Mouse (Mus musculus) adrenal gland (tissue): Measurements from ENCODE around the gene Dnajb9.
"Not testable (repeated sequence)": the region's sequence is repeated elsewhere in the genome, so short reads cannot be mapped to it uniquely, and the experiment has no call there.

ENCODE experiments used
- intact Hi-C: fragments of 180-260 bp; cut with DNase I; formaldehyde crosslinking; loops from one replicate; pipeline ENCODE4 v1.15.1; 2025
- long read RNA-seq, 2 experiments: library from polyadenylated mRNA; unstranded; transcript quantifications; one replicate each; pipeline ENCODE4 v2.0.0; 2020; ENCODE audit warnings: borderline replicate concordance in 1 of 2; ENCODE audit not compliant: insufficient replicate concordance in 1 of 2

Gene Dnajb9
- long read RNA-seq, experiment 1, transcript Dnajb9-201 (3 exons, 2,461 nt), result major isoform, 32 of 35 reads
- long read RNA-seq, experiment 1, partial matches to known transcripts, result 0 of 35 reads
- long read RNA-seq, experiment 1, other reads (novel, unspliced or antisense), result 3 of 35 reads
- long read RNA-seq, experiment 2, transcript Dnajb9-201 (3 exons, 2,461 nt), result major isoform, 33 of 34 reads
- long read RNA-seq, experiment 2, partial matches to known transcripts, result 0 of 34 reads
- long read RNA-seq, experiment 2, other reads (novel, unspliced or antisense), result 1 of 34 reads

DNA sequence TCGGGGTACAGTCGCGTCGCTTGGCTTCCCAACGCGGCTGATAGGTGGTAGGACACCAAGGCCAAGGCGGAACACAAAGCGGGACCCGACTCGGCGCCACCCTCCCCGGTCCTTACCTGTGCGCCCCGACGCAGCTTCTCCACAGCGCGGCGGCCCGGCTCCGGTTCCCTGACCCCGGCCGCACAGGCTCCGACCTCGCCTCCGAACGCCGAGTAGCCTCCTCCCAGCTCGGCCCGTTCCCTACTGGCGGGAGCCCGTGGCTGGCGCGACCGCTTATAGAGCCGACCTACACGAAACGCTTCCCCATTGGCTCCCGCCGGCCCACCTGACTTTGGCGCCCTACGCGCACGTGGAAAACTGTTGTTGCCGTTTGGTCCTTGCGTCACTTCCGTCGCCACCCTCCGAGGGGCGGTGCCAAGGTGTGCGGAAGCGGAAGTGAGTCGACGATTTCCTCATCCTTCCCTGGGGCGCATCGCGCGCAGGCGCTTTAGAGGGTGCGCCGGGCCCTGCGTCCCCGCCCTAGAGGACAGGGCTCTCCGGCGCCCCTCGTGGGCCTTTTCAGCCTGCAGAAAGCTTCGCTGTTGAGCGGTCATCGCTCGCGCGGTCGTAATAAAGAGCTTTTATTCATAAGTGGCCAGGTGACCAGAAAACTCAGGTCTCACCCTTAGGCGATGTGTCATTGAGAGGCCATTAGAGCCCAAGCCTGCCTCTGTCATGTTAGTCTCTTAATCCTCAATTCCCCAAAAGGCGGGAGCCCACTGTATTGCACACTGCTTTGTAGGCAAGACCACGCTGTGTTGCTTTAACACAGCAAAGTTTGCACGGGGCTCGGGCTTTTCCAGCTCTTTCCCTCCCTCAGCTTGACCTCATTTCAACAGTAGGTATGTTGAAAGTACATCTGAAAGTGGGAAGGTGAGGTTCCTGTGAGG lies at the start of gene Dnajb9:
Gene Dnajb9 (minus strand): TSS at position 503 of the 929 bp plus-strand sequence.
- intact Hi-C loops, result loop anchor here (5.0 kb wide), 1 partner anchor 57 kb away; no protein-coding TSS in a partner anchor

DNA sequence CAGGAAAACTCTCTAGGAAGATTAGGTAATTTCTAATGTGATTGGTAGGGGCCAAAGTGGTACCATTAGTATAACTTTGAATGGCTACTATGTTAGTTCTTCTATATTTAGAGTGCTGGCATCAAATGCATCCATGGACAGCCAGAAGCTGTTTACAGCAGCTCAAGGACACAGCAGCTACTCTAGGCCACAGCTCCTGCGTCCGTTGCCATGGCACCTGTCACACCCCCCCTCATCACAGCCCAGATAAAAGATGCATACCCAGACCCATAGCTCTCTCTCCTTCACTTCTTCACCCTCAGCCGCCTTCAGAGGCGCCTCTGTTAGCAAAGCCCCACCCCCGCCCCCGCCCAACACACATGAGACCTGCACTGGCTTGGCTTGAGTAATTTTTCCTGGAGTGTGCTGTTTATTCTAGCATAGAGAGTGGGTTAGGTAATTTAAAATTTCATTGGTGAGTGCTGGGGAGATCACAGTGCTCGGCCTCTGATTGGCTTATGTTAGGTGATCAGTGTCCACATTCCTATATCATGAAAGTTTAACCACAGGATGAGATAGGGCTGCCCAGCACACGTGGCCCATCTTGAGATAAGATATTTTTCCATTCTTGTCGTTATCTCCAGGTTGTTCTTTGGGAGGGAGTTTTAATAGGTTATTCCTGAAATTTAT lies 38.3 kb upstream of the Dnajb9 start:
- intact Hi-C loops, result no loop called here

DNA sequence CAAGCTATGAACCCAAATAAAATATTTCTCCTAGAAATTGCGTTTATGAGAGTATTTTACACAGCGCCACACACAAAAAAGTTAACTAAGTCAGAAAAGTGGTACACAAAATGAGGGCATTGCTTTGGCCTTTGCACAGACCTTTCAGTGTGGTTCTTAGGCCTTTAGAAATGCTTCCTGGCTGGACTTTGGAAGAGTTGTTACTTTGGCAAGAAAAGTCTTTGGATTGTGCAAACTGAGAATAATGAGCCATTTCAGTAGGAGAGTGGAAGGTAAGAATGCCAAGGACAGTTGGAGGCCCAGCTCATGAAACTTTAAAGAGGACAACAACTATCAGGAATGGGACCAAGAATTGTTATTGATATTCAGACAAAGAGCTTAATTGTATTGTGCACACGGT lies 35.6 kb upstream of the Dnajb9 start:
- intact Hi-C loops, result no loop called here

DNA sequence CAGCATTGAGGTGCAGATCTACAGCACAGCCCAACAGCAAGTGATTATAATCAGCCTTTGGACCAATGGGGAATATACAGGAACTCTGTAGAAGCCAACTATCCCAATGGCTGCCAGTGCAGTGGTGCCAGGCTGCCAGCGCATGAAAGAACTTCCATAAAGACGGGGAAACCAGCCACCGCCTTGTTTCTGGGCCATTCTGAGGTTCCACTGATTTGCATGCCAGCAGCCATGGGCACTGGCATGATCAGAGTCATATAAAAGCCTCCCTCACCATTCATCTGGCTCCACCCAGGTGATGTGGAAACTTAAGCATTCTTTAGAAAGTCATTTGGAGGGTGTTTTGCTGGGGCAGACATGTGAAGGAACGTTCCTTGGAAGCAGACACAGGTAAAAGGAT lies 32.3 kb upstream of the Dnajb9 start:
- intact Hi-C loops, result no loop called here

DNA sequence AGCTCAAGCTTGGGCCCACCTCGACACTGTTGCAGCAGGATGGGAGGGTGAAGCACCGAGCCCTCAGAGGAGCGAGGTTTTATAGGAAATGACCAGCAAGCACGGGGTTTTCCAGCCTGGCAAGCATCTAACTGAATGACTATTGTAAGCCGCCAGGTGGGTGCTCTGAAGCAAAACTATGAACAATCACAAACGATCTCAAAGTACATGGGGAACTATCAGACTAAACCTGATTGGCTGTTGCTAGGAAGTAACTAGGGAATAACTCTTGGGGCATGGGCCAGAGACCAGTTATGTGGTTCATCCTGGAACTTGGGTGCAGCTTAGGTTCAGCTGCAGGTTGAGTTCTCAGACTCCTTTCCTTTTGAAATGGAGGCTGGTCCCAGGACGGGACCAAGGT lies 31.0 kb upstream of the Dnajb9 start:
- intact Hi-C loops, result no loop called here

DNA sequence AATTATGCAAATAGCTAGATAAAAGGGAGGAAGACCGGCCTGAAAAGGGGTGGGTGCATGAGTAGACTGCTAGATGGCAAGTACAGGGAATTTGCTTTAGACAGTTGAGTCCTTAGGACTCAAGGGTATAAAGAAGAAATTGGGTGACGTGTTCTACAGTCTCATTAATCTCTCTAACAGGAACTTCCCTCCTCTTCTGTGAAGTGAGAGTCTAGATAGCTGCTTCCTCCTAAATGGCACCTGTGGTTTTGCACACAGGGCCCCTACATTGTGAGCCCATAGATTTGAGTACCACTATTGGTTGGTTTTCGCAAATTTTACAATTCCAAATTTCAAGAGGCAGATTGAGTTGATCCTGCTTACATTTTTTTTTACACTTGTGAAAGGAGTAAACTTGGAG lies 14.5 kb upstream of the Dnajb9 start:
- intact Hi-C loops, result no loop called here

DNA sequence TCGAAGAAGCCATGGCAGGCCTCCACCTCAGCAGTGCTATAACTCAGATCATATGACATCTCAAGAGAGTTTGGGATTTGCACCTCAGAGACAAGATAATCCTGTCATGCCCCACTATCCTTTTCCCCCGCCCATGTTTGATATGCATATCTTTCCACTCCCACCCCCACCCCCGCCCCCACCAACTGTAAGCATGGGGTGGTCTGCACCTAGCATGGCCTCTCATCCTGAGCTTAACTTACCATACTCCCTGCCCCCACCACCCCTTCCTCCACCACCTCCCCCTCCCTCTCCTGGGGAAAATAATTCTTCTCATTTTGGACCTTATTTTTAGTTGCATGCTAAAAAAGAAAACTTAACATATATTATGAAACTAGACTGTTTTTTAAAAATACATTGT lies 12.9 kb upstream of the Dnajb9 start:
- intact Hi-C loops, result no loop called here

DNA sequence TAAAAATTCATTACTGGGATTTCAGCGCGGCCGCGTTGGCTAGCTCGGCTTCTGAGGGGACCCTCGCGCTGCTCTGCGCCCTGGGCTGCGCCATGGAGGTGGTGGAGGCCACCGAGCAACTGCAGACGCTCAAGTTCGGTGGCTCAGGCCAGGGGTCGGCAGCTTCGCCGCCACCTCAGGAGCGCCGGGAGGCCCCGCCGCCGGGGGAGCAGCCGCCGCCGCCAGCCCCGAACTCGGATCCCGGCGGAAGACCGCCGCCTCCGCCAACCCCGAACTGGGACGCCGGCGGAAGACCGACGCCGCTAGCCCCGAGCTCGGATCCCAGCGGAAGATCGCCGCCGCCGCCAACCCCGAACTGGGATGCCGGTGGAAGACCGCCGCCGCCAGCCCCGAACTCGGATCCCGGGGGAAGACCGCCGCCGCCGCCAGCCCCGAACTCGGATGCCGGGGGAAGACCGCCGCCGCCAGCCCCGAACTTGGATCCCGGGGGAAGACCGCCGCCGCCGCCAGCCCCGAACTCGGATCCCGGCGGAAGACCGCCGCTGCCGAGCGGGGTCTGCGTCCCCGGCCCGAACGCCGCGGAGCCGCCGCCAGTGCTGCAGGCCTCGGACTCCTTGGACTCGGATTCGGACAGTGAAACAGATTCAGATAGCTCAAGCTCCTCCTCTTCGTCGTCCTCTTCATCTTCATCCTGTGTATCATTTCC lies 11.7 kb upstream of the Dnajb9 start:
- intact Hi-C loops, result no loop called here

DNA sequence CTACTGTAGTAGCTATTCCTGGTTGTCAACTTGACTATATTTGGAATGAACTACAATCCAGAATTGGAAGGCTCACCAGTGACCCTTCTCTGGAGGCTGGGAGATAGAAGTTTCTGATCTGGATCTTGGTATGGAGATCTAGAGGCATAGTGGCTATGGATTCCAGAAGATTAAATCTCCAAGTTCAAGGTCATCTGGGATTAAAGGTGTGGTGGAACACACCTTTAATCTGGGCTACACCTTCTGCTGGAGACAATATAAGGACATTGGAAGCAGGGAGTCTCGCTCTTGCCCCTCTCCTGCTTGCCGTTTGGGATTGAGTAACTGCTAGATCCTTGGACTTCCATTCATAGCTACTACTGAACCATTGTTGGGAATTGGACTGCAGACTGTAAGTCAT lies 10.9 kb upstream of the Dnajb9 start, which contains the start of gene Pnpla8:
Gene Pnpla8 (plus strand): TSS at position 301 of the 400 bp plus-strand sequence.
- intact Hi-C loops, result not testable (repeated sequence)

DNA sequence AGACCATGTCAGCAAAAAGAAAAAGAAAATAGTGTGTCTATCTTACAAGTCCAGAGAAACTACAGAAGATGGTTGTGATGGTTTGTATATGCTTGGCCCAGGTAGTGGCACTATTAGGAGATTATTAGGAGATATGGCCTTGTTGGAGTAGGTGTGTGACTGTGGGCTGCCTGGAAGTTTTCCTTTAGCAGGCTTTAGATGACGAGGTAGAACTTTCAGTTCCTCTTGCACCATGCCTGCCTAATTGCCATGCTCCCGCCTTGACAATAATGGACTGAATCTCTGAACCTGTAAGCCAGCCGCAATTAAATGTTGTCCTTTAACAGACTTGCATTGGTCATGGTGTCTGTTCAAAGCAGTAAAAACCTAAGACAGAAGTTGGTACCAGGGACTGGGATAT lies 1.4 kb upstream of the Dnajb9 start:
- intact Hi-C loops, result loop anchor here (5.0 kb wide), 1 partner anchor 56 kb away; no protein-coding TSS in a partner anchor

DNA sequence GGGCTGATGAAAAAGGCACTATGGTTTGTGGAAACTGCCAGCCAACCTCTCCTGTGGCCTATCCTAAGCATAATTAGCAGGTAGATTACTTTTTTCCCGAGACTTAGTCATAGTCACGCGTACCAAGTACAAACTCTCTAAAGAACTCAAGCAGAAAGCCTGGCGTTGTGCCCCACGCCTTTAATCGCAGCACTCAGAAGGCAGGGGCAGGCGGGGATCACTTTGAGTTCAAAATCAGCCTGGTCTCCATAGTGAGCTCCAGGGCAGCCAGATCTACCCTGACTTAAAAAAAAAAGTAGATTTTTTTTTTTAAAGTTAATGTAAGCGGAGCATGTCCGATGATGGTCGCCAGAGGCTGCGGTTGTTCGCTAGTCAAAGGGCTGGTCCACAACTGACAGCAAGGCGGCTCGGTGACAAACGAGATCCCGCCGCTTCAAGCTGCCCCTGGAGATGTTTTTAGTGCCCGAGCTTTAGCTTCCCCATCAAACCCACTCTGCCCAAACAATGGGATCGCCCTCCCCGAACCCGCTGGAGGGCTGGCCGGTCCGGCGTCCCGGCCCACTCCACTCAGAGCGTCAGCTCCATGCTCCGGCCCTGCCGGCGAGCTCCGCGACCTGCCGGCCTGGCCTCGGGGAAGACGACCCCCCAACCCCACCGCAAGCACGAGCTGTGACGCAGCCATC lies 844 bp downstream of the Dnajb9 start:
- intact Hi-C loops, result no loop called here

DNA sequence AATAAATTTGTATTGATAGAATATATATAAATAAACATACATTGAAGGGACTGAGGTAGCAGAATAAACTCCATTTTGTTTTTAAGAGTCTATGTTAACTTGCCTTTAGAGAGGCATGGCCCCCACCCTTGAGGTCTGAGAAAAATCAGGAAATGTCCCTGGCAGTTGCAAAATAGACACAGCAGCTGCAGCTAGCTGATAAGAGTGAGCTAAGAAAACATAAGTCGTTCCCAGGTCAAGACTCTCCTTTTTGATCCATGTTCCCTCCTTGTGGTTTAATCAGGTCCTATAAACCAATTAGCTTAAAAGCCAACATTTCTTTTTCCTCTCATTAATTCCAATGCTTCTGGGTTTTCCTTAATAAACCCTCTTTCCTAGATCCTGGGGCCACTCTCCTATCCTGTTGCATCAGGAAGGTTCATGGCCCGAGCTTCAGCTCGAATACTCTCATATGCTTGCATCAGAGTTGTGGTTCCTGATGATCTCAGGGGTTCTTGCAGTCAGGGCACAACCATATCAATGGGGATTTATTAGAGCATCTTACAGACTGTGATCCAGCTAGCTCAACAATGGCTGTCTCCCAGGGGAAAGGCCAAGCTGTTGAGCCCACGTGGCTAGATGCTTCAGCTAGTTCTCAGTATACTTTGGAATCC lies 12.1 kb downstream of the Dnajb9 start:
- intact Hi-C loops, result no loop called here

DNA sequence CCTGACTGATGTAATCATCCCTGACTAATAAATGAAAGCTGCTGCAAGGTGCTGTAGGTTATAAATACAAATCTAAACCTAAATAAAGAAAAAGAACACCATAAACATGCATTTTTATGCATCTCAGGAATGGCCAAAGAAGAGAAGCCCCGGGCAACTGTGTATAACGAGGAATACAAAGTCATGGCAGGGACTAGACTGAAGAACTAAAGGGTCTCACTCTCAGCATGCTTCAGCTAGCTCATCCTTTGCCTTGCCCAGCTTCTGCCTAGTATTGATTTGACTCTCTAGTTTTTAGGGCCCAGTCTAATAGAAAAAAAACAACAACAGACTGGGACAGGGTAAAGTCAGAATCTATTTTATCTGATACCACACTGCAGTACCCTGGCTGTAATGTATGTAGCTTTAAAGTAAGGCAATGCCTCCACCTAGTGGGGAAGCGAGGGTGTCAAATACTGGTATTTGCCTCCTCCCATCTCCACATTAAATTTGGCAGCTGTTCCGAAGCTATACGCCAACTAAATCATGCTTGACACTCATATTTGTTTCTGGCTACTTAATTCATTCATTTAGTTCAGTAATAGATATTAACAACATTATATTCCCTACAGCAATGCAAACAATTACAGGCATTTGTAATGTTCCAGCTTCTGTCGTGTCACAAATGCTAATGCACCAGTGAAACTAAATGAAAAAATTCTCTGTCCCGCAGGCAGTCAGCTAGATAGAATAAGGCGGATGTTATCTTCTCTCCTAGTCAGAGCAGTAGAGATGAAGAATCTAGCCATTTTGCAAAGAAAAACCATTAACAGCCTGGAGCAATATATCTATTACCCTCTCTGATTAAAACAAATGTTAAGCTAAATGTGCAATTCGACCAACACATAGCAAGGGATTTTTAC lies 28.8 kb downstream of the Dnajb9 start:
- intact Hi-C loops, result no loop called here

DNA sequence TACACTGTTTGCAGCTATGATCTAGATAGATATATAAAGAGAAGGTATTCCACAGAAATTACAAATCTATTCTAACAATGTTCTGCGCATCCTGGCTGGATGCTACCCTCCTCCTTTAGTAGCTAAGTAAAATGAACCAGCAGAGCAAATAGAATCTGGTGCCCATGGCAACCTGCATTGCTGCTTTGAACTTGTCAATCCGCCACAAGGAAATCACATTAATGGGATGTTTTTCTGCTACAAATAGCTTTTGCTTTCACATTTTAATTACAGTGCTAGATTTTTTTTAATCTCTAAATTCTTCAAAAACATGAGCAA lies 33.1 kb downstream of the Dnajb9 start:
- intact Hi-C loops, result no loop called here

DNA sequence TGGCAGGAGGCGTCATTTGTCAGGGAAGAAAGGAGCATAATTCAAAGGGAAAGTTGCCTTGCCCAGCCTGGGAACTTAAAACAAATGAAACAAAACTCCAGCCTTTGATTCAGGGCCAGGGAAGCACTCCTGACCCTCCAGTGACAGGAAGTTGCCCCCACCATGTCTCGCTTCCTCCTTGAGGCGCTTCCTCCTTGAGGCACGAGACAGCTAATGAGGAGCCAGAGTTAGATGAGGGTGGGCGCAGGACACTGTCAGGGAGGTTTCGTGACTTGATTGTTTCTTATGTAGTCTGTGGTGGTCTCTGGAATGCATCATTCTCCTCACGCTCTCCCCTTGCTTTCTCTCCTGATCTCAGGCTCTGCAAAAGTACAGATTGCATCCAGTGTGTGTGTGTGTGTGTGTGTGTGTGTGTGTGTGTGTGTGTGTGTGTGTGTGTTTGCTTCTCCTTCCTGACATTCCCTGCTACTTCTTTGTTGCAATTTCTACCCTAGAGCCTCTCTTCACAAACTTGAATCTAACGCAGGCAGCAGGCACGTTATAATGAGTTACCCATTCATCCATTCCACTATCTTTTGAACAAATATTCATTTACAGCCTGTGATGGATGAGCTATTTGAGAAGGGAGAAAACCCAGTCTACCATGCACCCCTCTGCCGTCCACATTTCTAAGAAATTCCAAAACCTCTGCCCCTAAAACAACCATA lies 33.6 kb downstream of the Dnajb9 start:
- intact Hi-C loops, result no loop called here

DNA sequence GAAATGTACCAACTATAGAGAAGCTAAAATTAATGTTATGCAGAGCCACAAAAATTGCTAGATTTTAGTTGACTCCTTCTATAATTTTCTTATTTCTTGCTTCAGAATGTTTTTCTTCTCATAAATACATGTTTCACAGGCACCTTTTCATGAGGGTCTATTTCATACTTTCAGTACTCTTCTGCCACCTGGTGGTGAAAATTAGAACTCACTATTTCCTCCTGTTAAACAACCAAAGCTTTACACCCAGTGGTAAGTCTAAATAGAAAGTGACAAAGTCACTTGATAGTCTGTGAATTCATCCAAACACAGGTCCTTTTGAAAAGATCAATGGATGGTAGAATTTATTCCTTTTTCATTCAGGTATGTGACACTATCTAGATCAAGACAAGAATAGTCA lies 43.2 kb downstream of the Dnajb9 start:
- intact Hi-C loops, result no loop called here

DNA sequence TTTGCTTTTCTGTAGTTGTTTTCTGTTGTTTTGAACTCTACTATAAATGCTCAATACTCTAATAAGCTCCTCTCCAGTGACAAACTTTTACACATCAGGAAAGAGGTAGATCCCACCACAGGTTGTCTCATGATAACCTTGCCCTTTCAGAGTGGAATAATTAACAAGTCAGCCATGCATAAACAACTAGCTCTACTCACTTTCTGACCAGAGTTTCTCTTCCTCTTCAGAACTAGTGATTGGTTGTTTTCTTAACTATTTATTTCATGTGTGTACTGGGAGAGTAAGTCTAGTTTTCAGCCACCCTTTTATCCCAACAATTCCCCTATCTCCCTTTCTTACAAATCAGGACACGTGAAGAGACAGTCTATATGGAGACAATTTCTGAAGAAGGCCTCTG lies 50.8 kb downstream of the Dnajb9 start:
- intact Hi-C loops, result no loop called here
